Mouse (Mus musculus): ENCODE results near the gene Proz.
"Not testable (repeated sequence)": the region's sequence is repeated elsewhere in the genome, so short reads cannot be mapped to it uniquely, and the experiment has no call there.

The Proz gene

GRCm38 (mm10) chr8:13060441-13061150, at the start of gene Proz:
TSS of gene Proz (plus strand) at chr8:13060914.
- DNase-seq (ENCODE audit: low read depth): no peak

- no peak for DNase-seq (ENCODE audit: low read depth)
Observed at GRCm38 (mm10) chr8:13019560-13019959, 41.2 kb upstream of the Proz start.

- DNase-seq (ENCODE audit: low read depth): no peak
Observed at GRCm38 (mm10) chr8:13021830-13022229, 38.9 kb upstream of the Proz start.

- no peak for DNase-seq (ENCODE audit: low read depth)
Observed at GRCm38 (mm10) chr8:13025487-13026224, 35.1 kb upstream of the Proz start, which contains the start of gene F7. TSS of gene F7 (plus strand) at chr8:13026034.

GRCm38 (mm10) chr8:13027615-13028014, 33.1 kb upstream of the Proz start:
- no peak for DNase-seq (ENCODE audit: low read depth)

- no peak for DNase-seq (ENCODE audit: low read depth)
Observed at GRCm38 (mm10) chr8:13028482-13028881, 32.2 kb upstream of the Proz start.

- DNase-seq (ENCODE audit: low read depth): no peak
Observed at GRCm38 (mm10) chr8:13036346-13036812, 24.3 kb upstream of the Proz start.

GRCm38 (mm10) chr8:13037015-13037414, 23.7 kb upstream of the Proz start, which contains the start of gene F10:
TSS of gene F10 (plus strand) at chr8:13037308.
- no peak for DNase-seq (ENCODE audit: low read depth)

- DNase-seq (ENCODE audit: low read depth): no peak
Observed at GRCm38 (mm10) chr8:13037569-13037968, 23.1 kb upstream of the Proz start.

- no peak for DNase-seq (ENCODE audit: low read depth)
Observed at GRCm38 (mm10) chr8:13039054-13039453, 21.7 kb upstream of the Proz start.

- no peak for DNase-seq (ENCODE audit: low read depth)
Observed at GRCm38 (mm10) chr8:13041459-13041858, 19.3 kb upstream of the Proz start.

- DNase-seq (ENCODE audit: low read depth): no peak
Observed at GRCm38 (mm10) chr8:13047652-13048051, 13.1 kb upstream of the Proz start.

- DNase-seq (ENCODE audit: low read depth): no peak
Observed at GRCm38 (mm10) chr8:13050550-13050949, 10.2 kb upstream of the Proz start.

- no peak for DNase-seq (ENCODE audit: low read depth)
Observed at GRCm38 (mm10) chr8:13057351-13057750, 3.4 kb upstream of the Proz start.

GRCm38 (mm10) chr8:13063112-13063511, 2.4 kb downstream of the Proz start:
- no peak for DNase-seq (ENCODE audit: low read depth)

GRCm38 (mm10) chr8:13073255-13073654, 12.5 kb downstream of the Proz start:
- no peak for DNase-seq (ENCODE audit: low read depth)

GRCm38 (mm10) chr8:13075044-13075443, 14.3 kb downstream of the Proz start:
- peak; percentile 13 for DNase-seq (ENCODE audit: low read depth)

GRCm38 (mm10) chr8:13075579-13075978, 14.9 kb downstream of the Proz start:
- DNase-seq (ENCODE audit: low read depth): not testable (repeated sequence)

GRCm38 (mm10) chr8:13077542-13077941, 16.8 kb downstream of the Proz start:
- no peak for DNase-seq (ENCODE audit: low read depth)

GRCm38 (mm10) chr8:13104691-13105086, 44.0 kb downstream of the Proz start:
- DNase-seq (ENCODE audit: low read depth): peak; percentile 90

- DNase-seq (ENCODE audit: low read depth): peak; percentile 96
Observed at GRCm38 (mm10) chr8:13105087-13105881, 44.6 kb downstream of the Proz start, which contains the start of the genes Pcid2 and Cul4a. TSS of gene Pcid2 (minus strand) at chr8:13105459. TSS of gene Cul4a (plus strand) at chr8:13105621.

- DNase-seq (ENCODE audit: low read depth): no peak
Observed at GRCm38 (mm10) chr8:13105908-13106551, 45.3 kb downstream of the Proz start.
